Mouse (Mus musculus) heart, embryonic 13.5 days (tissue): ENCODE data around the gene Cog3. TPM values are rescaled to one million over a fixed set of nuclear protein-coding genes. Genes with fewer than 3 reads are reported as not detected.
A peak's percentile ranks its signal among the peaks of the same experiment; 100 is the strongest.

Experiments used
- ATAC-seq: fragments of 200-750 bp; cut with Nextera tagmentation; 2 replicates; pipeline ENCODE4 v1.8.0; 2017; ENCODE audit warnings: moderate TSS enrichment; ENCODE audit not compliant: insufficient number of reproducible peaks, low FRiP score, low TSS enrichment; ENCODE audit errors: extremely low read depth
- H3K27ac ChIP-seq: fragments of 300-500 bp; sonication (generic); replicated peaks from 2 replicates; pipeline ENCODE4 v1.5.1; 2015; ENCODE audit warnings: moderate library complexity, mild to moderate bottlenecking, inconsistent platforms
- H3K27me3 ChIP-seq: fragments of 300-500 bp; sonication (generic); replicated peaks from 2 replicates; pipeline ENCODE4 v1.6.1; 2015; ENCODE audit warnings: mild to moderate bottlenecking, inconsistent platforms
- H3K36me3 ChIP-seq: fragments of 300-500 bp; sonication (generic); 2 replicates; pipeline ENCODE4 v1.6.1; 2015; ENCODE audit warnings: mild to moderate bottlenecking, inconsistent platforms
- H3K4me1 ChIP-seq: fragments of 300-500 bp; sonication (generic); 2 replicates; pipeline ENCODE4 v1.6.1; 2015; ENCODE audit warnings: inconsistent platforms
- H3K4me2 ChIP-seq: fragments of 300-500 bp; sonication (generic); 2 replicates; pipeline ENCODE4 v1.6.1; 2015; ENCODE audit warnings: inconsistent platforms, mild to moderate bottlenecking, moderate library complexity
- H3K4me3 ChIP-seq: fragments of 300-500 bp; sonication (generic); 2 replicates; pipeline ENCODE4 v1.5.1; 2015; ENCODE audit warnings: moderate library complexity, mild to moderate bottlenecking, inconsistent platforms
- H3K9ac ChIP-seq: fragments of 300-500 bp; sonication (generic); 2 replicates; pipeline ENCODE4 v1.6.1; 2015; ENCODE audit warnings: inconsistent platforms, mild to moderate bottlenecking, moderate library complexity
- H3K9me3 ChIP-seq: fragments of 300-500 bp; sonication (generic); 2 replicates; pipeline ENCODE4 v1.6.1; 2016; ENCODE audit warnings: inconsistent platforms
- WGBS: fragments of 180-500 bp; shearing (Covaris S2); methylation state at CpG from one replicate; pipeline ENCODE4 v1.1.7; 2015; ENCODE audit warnings: mixed read lengths; 5-methylcytosine and 5-hydroxymethylcytosine counted together
- polyA plus RNA-seq: library from polyadenylated mRNA; unstranded; fragments of >200 nt; fragmentation: Nextera tagmentation; extraction: Ambion mirVana; gene quantifications from 2 replicates; pipeline ENCODE4 v1.2.1, GENCODE M21; 2015

Gene Cog3
- polyA plus RNA-seq, 1 experiment from 2014 or later = 11.8 TPM

DNA sequence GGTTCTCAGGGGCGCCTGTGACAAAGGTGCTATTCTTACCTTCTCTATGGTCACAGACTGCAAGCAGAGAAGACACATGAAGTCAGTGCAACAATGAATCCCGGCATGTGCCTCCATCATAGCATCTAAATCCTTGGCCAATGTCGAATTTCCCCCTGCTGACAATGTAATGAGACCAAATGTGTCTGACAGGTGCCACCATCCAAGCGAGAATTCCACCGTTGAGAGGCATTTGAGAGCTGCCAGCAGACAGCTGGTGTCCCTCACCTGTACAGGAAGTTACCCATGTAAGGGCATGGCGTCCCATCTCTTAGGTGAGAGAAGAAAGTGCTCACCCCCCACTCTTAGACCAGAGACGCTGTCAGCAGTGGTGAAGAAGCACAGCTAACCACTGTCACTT lies 4.1 kb upstream of the Cog3 start:
- Histone ChIP-seq H3K9ac (no peak overlapping the region), H3K36me3 (peaks cover 15% of the 10 kb centered on the region), H3K4me2 (no peak overlapping the region), H3K4me3 (no peak overlapping the region), H3K4me1 (peaks cover 3% of the 10 kb centered on the region), H3K27me3 (peaks cover 23% of the 10 kb centered on the region), H3K27ac (no peak overlapping the region), H3K9me3 (no peaks in the 10 kb centered on the region)
- 57% methylated on average over 7 of the region's 7 CpGs for WGBS
- ATAC-seq = no peak

GRCm38 (mm10) chr14:75757821-75758220 lies 3.5 kb upstream of the Cog3 start:
- Histone ChIP-seq H3K4me2 (no peak overlapping the region), H3K36me3 (peaks cover 10% of the 10 kb centered on the region), H3K4me3 (no peak overlapping the region), H3K4me1 (peaks cover 9% of the 10 kb centered on the region), H3K9ac (no peak overlapping the region), H3K9me3 (no peaks in the 10 kb centered on the region), H3K27ac (no peak overlapping the region), H3K27me3 (peaks cover 23% of the 10 kb centered on the region)
- ATAC-seq = no peak
- WGBS = 63% methylated on average over 2 of the region's 2 CpGs

- 80% methylated on average over 6 of the region's 6 CpGs for WGBS
- Histone ChIP-seq H3K27me3 (peaks cover 23% of the 10 kb centered on the region), H3K27ac (no peak overlapping the region), H3K4me1 (peaks cover 17% of the 10 kb centered on the region), H3K36me3 (peaks cover 2% of the 10 kb centered on the region), H3K9ac (no peak overlapping the region), H3K4me2 (no peak overlapping the region), H3K9me3 (no peaks in the 10 kb centered on the region), H3K4me3 (no peak overlapping the region)
- ATAC-seq = no peak
These were observed 2.7 kb upstream of the Cog3 start for GRCm38 (mm10) chr14:75756971-75757370.

DNA sequence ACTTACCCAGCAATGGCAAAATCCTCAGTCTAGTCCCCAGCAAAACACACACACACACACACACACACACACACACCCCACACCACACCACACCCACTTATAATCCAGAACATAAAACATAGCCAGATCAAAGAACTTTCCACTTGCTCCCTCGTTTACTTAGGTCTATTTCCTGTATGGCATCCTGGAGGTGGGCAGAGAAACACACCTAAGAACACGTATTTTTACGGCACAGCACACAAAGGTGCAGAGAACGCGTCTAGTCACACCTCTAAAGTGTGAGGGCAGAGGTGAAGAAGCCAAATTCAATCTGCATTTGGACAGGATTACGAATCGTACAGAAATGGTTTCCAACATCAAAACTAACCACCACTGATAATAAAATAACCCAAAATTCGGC lies 1.1 kb downstream of the Cog3 start:
- Histone ChIP-seq H3K4me1 (peaks cover 24% of the 10 kb centered on the region), H3K27me3 (peaks cover 17% of the 10 kb centered on the region), H3K4me2 (peak overlapping the region; percentile 73), H3K9ac (peak overlapping the region; percentile 97), H3K9me3 (no peaks in the 10 kb centered on the region), H3K36me3 (no peaks in the 10 kb centered on the region), H3K27ac (no peak overlapping the region; the same call in 1 of the 2 replicates), H3K4me3 (peak overlapping the region; percentile 99)
- 59% methylated on average over 8 of the region's 8 CpGs for WGBS
- no peak for ATAC-seq

- no peak for ATAC-seq
- Histone ChIP-seq H3K4me2 (no peak overlapping the region), H3K27ac (no peak overlapping the region), H3K9me3 (no peaks in the 10 kb centered on the region), H3K9ac (no peak overlapping the region), H3K27me3 (peaks cover 3% of the 10 kb centered on the region; the same call in 1 of the 2 replicates), H3K4me1 (peaks cover 24% of the 10 kb centered on the region), H3K4me3 (no peak overlapping the region), H3K36me3 (peaks cover 10% of the 10 kb centered on the region)
- WGBS = 75% methylated on average over 4 of the region's 4 CpGs
These were observed 3.3 kb downstream of the Cog3 start for GRCm38 (mm10) chr14:75751040-75751439.

DNA sequence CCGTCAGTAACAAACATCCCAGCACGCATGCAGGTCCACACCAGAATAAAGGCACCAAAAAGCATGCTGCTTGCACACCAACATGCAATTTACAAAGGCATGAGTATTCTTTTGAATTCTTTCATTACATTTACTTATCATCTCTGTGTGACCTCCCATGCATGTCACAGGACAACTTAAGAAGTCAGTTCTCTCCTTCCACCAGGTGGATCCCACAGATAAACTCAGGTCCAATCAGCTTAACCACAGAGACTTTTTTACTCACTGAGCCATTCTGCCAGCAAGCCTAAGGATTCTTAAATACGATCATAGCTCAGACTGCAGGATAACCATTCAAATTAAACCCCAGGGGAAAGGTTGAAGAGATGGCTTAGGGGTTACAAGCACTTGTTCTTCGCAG lies 5.2 kb downstream of the Cog3 start:
- Histone ChIP-seq H3K4me2 (no peak overlapping the region), H3K27me3 (no peaks in the 10 kb centered on the region), H3K4me1 (peaks cover 24% of the 10 kb centered on the region), H3K27ac (no peak overlapping the region), H3K4me3 (no peak overlapping the region), H3K36me3 (peaks cover 28% of the 10 kb centered on the region), H3K9ac (no peak overlapping the region), H3K9me3 (no peaks in the 10 kb centered on the region)
- 81% methylated on average over 4 of the region's 4 CpGs for WGBS
- ATAC-seq = no peak

GRCm38 (mm10) chr14:75747960-75748359 lies 6.4 kb downstream of the Cog3 start:
- no peak overlapping the region for H3K9ac ChIP-seq
- peaks cover 16% of the 10 kb centered on the region for H3K4me1 ChIP-seq
- H3K9me3 ChIP-seq = no peaks in the 10 kb centered on the region
- H3K27ac ChIP-seq = no peak overlapping the region
- peaks cover 37% of the 10 kb centered on the region for H3K36me3 ChIP-seq
- no peak overlapping the region for H3K4me2 ChIP-seq
- WGBS = 87% methylated on average over 2 of the region's 2 CpGs
- H3K4me3 ChIP-seq = no peak overlapping the region
- no peak for ATAC-seq
- no peaks in the 10 kb centered on the region for H3K27me3 ChIP-seq

GRCm38 (mm10) chr14:75741904-75742303 lies 12.4 kb downstream of the Cog3 start:
- Histone ChIP-seq H3K9ac (no peak overlapping the region), H3K4me2 (no peak overlapping the region), H3K9me3 (no peaks in the 10 kb centered on the region), H3K4me3 (no peak overlapping the region), H3K27me3 (no peaks in the 10 kb centered on the region), H3K4me1 (no peaks in the 10 kb centered on the region), H3K36me3 (peaks cover 86% of the 10 kb centered on the region), H3K27ac (no peak overlapping the region)
- ATAC-seq = no peak
- WGBS = 60% methylated on average over 3 of the region's 3 CpGs

DNA sequence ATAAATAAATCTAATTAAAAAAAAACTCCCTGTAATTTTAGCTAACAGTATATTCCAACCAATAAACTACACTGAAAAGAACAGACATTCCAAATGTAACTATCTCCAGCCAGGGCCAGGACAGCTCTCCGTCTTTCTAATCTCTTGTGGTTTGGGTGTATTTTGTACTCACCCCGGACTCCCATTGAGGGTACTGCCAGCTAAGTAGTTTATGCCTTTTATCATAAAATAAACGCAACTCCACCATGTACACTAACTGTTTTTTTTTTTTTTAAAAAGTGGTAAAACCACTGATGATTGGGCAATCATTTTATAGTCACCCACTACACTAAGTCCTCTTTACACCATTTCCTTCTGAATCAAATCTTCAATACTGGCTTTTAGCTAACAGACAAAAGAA lies 18.7 kb downstream of the Cog3 start:
- no peaks in the 10 kb centered on the region for H3K27me3 ChIP-seq
- no peak overlapping the region for H3K4me3 ChIP-seq
- no peaks in the 10 kb centered on the region for H3K9me3 ChIP-seq
- H3K4me1 ChIP-seq = no peaks in the 10 kb centered on the region
- no peak overlapping the region for H3K9ac ChIP-seq
- WGBS = 89% methylated on average over 3 of the region's 3 CpGs
- H3K4me2 ChIP-seq = no peak overlapping the region
- ATAC-seq = no peak
- no peak overlapping the region for H3K27ac ChIP-seq
- H3K36me3 ChIP-seq = peaks cover 87% of the 10 kb centered on the region

DNA sequence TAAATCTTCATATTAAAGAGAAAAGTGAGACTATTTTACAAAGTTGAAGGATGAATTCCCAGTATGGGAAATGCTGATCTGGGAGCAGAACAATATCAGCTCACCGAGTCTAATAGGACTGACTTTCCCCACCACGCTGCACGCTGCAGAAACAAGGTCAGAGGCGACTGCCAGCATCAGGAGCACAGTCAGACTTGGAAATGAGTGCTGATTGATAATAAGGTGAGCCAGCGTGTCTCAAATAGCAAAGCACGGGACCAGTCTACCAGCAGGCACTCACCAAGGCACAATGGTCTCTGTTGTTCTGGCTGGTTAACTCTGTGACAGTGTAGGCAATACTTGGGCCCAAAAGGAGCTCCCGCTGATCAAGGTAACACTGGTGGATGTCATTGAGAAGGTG lies 21.7 kb downstream of the Cog3 start:
- no peak overlapping the region for H3K27ac ChIP-seq
- H3K36me3 ChIP-seq = peaks cover 95% of the 10 kb centered on the region
- H3K4me1 ChIP-seq = no peaks in the 10 kb centered on the region
- 87% methylated on average over 7 of the region's 7 CpGs for WGBS
- H3K27me3 ChIP-seq = no peaks in the 10 kb centered on the region
- H3K9me3 ChIP-seq = no peaks in the 10 kb centered on the region
- no peak overlapping the region for H3K4me3 ChIP-seq
- ATAC-seq = no peak
- H3K9ac ChIP-seq = no peak overlapping the region
- no peak overlapping the region for H3K4me2 ChIP-seq

DNA sequence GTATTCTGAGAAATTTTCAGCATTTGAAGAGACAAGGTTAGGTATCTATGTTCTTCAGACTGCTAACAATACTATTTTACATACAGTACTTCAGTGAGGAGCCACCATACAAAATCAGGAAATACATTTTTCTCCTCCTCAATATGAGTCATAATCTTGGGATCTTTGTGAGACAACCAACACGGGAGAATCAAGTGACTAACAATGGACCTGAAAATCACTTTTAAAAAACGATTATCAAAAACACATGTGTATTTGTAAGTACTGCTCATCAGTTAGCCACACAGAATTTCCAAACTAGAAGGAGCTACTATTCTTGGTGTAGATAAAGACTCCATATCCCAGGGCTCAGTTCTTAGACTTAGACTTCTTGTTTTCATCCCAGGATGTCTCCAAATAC lies 23.0 kb downstream of the Cog3 start:
- no peaks in the 10 kb centered on the region for H3K4me1 ChIP-seq
- no peak for ATAC-seq
- no peak overlapping the region for H3K4me3 ChIP-seq
- 81% methylated on average over 2 of the region's 2 CpGs for WGBS
- no peak overlapping the region for H3K4me2 ChIP-seq
- peaks cover 95% of the 10 kb centered on the region for H3K36me3 ChIP-seq
- no peak overlapping the region for H3K27ac ChIP-seq
- no peak overlapping the region for H3K9ac ChIP-seq
- H3K27me3 ChIP-seq = no peaks in the 10 kb centered on the region
- no peaks in the 10 kb centered on the region for H3K9me3 ChIP-seq

- no peaks in the 10 kb centered on the region for H3K27me3 ChIP-seq
- H3K4me2 ChIP-seq = no peak overlapping the region
- H3K9ac ChIP-seq = no peak overlapping the region
- peaks cover 88% of the 10 kb centered on the region for H3K36me3 ChIP-seq
- WGBS = 92% methylated on average over 5 of the region's 5 CpGs
- no peaks in the 10 kb centered on the region for H3K9me3 ChIP-seq
- ATAC-seq = no peak
- peaks cover 6% of the 10 kb centered on the region; the same call in 1 of the 2 replicates for H3K4me1 ChIP-seq
- no peak overlapping the region for H3K4me3 ChIP-seq
- H3K27ac ChIP-seq = no peak overlapping the region
These were observed 26.2 kb downstream of the Cog3 start for GRCm38 (mm10) chr14:75728111-75728510.
